8 mouse cellular contexts compared by ENCODE assay signal in genomic region chr16:58497886-58498713, GRCm38 (mm10). TPM values are rescaled to one million over a fixed set of nuclear protein-coding genes. Genes with fewer than 3 reads are reported as not detected.
DNase-seq lines count a peak whose midpoint lies in the region; ATAC-seq and TF ChIP-seq lines count a peak whose summit lies in the region.

No protein-coding gene starts in this region.

- H3K4me2 ChIP-seq in lung, embryonic 16.5 days (ENCODE audit: low read depth, low read length) = no peak overlapping the region
- H3K4me2 ChIP-seq in liver, embryonic 14.5 days (ENCODE audit: low read depth) = peak overlapping the region; percentile 56

- no peak for TF ChIP-seq CTCF in liver, embryonic 14.5 days (IDR thresholded peaks at IDR 0.05; ENCODE audit: low read depth)
- no peak for TF ChIP-seq CTCF in thymus, adult 2 months (IDR thresholded peaks at IDR 0.05; ENCODE audit: borderline replicate concordance, control insufficient read depth, extremely low read depth, insufficient read depth, low read length, poor library complexity)

- no peaks in the 10 kb centered on the region for H3K27me3 ChIP-seq in lung, embryonic 16.5 days (ENCODE audit: control insufficient read depth, insufficient read depth, low read depth, low read length)
- no peaks in the 10 kb centered on the region for H3K27me3 ChIP-seq in liver, embryonic 14.5 days (ENCODE audit: control insufficient read depth, insufficient read depth, low read length)
- no peaks in the 10 kb centered on the region for H3K27me3 ChIP-seq in thymus, adult 2 months (ENCODE audit: control insufficient read depth, insufficient read depth, low read length)

- no peaks in the 10 kb centered on the region for H3K36me3 ChIP-seq in lung, embryonic 16.5 days (ENCODE audit: control insufficient read depth, insufficient read depth, low read length)
- peaks cover 7% of the 10 kb centered on the region for H3K36me3 ChIP-seq in liver, embryonic 14.5 days (replicated peaks; ENCODE audit: control insufficient read depth, insufficient read depth, low read depth)
- H3K36me3 ChIP-seq in thymus, adult 2 months (ENCODE audit: control insufficient read depth, insufficient read depth, low read length) = no peaks in the 10 kb centered on the region

- H3K9ac ChIP-seq in lung, embryonic 16.5 days (ENCODE audit: low read length) = no peak overlapping the region
- H3K9ac ChIP-seq in liver, embryonic 14.5 days (replicated peaks) = peak overlapping the region; percentile 48

- DNase-seq in lung, postnatal 10 days = no peak
- DNase-seq in liver, embryonic 14.5 days (ENCODE audit: low read depth in 3 of 3, low spot score in 3 of 3) = peak; percentile 91 to 94 (median 92)
- peak; percentile 53 for DNase-seq in thymus, adult 2 months
- no peak for DNase-seq in left cerebral cortex, adult 8-10 months (ENCODE audit: low spot score in 2 of 2)
- no peak for DNase-seq in ovary, postnatal 10 days (ENCODE audit: low spot score)
- no peak for DNase-seq in kidney, postnatal 36 days

- H3K4me3 ChIP-seq in lung, embryonic 16.5 days (ENCODE audit: low read length) = no peak overlapping the region
- no peak overlapping the region for H3K4me3 ChIP-seq in liver, embryonic 14.5 days (ENCODE audit: insufficient read depth in 1 of 2, low read depth in 2 of 2, low read length in 2 of 2)
- no peak overlapping the region for H3K4me3 ChIP-seq in thymus, adult 2 months (ENCODE audit: control insufficient read depth, insufficient read depth, low read length)

- peaks cover 36% of the 10 kb centered on the region for H3K4me1 ChIP-seq in lung, embryonic 16.5 days (replicated peaks; ENCODE audit: control insufficient read depth, insufficient read depth, low read length)
- H3K4me1 ChIP-seq in liver, embryonic 14.5 days (replicated peaks; ENCODE audit: control insufficient read depth in 2 of 2, insufficient read depth in 2 of 2, low read length in 1 of 2) = peaks cover 48 to 61% of the 10 kb centered on the region in 2 experiments
- peaks cover 29% of the 10 kb centered on the region for H3K4me1 ChIP-seq in thymus, adult 2 months (replicated peaks; ENCODE audit: control insufficient read depth, insufficient read depth, low read length)

- peak overlapping the region; percentile 75 for H3K27ac ChIP-seq in lung, embryonic 16.5 days (ENCODE audit: low read length)
- H3K27ac ChIP-seq in liver, embryonic 14.5 days = peak overlapping the region; percentile 95
- peak overlapping the region; percentile 91 for H3K27ac ChIP-seq in thymus, adult 2 months (ENCODE audit: control insufficient read depth, insufficient read depth, low read length)

- 57% methylated on average over 9 of the region's 9 CpGs for WGBS in lung, embryonic 16.5 days
- 13% methylated on average over 9 of the region's 9 CpGs for WGBS in liver, embryonic 14.5 days (ENCODE audit: insufficient replicate concordance)
- WGBS in thymus, adult 2 months = 21% methylated on average over 9 of the region's 9 CpGs

- ATAC-seq in lung, embryonic 16.5 days (ENCODE audit: low read depth) = no peak
- ATAC-seq in common myeloid progenitor, adult 5-6 weeks (replicated peaks; ENCODE audit: low read depth, poor library complexity, severe bottlenecking) = peak; percentile 65
- ATAC-seq in liver, embryonic 14.5 days (ENCODE audit: insufficient read depth) = peak; percentile 95

- TF ChIP-seq EP300 in liver, embryonic 14.5 days (IDR thresholded peaks at IDR 0.05; ENCODE audit: low read depth) = peak; percentile 99

- no peaks in the 10 kb centered on the region for H3K9me3 ChIP-seq in lung, embryonic 16.5 days (ENCODE audit: control insufficient read depth, low read length)
- H3K9me3 ChIP-seq in liver, embryonic 14.5 days (ENCODE audit: control insufficient read depth, low read length) = no peaks in the 10 kb centered on the region

- no peak for TF ChIP-seq POLR2A in thymus, adult 2 months (IDR thresholded peaks at IDR 0.05; ENCODE audit: control insufficient read depth, extremely low read depth, insufficient read depth, low read length, poor library complexity)

RNA-seq across cellular contexts. Expression of gene St3gal6, which starts 25.9 kb away (rescaled TPM):
- polyA plus RNA-seq in lung, embryonic 16.5 days (2015; fragmentation: Nextera tagmentation; extraction: Ambion mirVana) = 33.7 and 34.7 TPM in 2 replicates
- total RNA-seq in common myeloid progenitor, adult 5-6 weeks (2017) = 18.1 and 38.7 TPM in 2 replicates
- polyA plus RNA-seq in liver, embryonic 14.5 days (2012; rRNA removed) = 6.7 and 10.4 TPM in 2 replicates
- polyA plus RNA-seq in liver, embryonic 14.5 days (2014; fragmentation: Nextera tagmentation; extraction: Ambion mirVana) = 25.4 and 25.6 TPM in 2 replicates
- 17.5 and 21.8 TPM in 2 replicates for polyA plus RNA-seq in thymus, adult 2 months (2012; rRNA removed)
- 10 to 100 TPM; 20.8 to 26.6 (median 23.1) TPM for total RNA-seq in left cerebral cortex, adult 8-10 months (2022)

Comparison
In these comparisons a context has a peak if more than half of its experiments do, and no peak if none do; other contexts are left out.
1. DNase-seq: peak in liver, embryonic 14.5 days (3 of 3) and thymus, adult 2 months (single experiment); none in lung, postnatal 10 days (single experiment), left cerebral cortex, adult 8-10 months (0 of 2), ovary, postnatal 10 days (single experiment) and kidney, postnatal 36 days (0 of 2).
2. Peak in every context shown above with its lines, with median percentiles within 50 percentile points of each other: H3K27ac ChIP-seq.